Mouse (Mus musculus): ENCODE data around the gene Usp20.
A peak's percentile ranks its signal among the peaks of the same experiment; 100 is the strongest.
"Not testable (repeated sequence)": the region's sequence is repeated elsewhere in the genome, so short reads cannot be mapped to it uniquely, and the experiment has no call there.

Usp20 gene

DNA sequence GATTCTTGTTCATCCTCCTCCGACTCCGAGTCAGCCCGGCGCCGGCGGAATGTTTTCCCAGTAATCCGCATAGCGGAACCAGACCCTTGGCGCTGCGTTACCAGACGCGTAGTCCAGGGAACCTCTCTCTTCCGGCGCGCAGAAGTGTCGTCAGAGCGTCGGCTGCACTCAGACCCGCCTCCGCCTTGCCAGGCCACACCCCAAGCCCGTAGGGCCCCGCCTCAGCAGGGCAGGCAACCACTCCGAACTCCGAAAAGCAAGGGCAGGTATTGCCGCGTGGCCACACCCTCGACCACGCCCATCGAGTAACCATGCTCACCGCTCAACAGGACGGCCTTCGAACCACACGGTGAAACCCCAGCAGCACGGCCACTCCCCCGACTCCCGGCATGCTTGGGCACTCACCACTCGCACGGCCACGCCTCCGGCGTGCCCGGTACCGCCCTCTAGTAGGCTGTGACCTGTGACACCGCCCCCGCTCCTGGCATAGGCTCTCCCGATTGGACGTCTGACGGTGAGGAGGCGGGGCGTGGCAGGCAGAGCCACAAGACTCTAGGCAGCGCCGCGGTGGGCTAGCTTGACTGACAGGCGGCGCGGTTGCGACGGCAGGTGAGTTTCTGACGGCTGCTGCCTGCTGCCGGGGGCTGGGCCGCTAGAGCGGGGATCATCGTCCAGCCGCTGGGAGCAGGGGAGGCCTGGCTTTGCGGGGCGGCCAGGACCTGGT lies at the start of gene Usp20, which contains the start of gene BC005624:
Usp20 (plus strand) TSS at position 490 of the 724 bp plus-strand sequence.
BC005624 (minus strand) TSS at position 412 of the 724 bp plus-strand sequence.
- peak; percentile 99 for DNase-seq (ENCODE audit: extremely low spot score, low spot score)

GRCm38 (mm10) chr2:30933032-30933431 lies 49.0 kb upstream of the Usp20 start:
- DNase-seq (ENCODE audit: extremely low spot score, low spot score), result no peak

DNA sequence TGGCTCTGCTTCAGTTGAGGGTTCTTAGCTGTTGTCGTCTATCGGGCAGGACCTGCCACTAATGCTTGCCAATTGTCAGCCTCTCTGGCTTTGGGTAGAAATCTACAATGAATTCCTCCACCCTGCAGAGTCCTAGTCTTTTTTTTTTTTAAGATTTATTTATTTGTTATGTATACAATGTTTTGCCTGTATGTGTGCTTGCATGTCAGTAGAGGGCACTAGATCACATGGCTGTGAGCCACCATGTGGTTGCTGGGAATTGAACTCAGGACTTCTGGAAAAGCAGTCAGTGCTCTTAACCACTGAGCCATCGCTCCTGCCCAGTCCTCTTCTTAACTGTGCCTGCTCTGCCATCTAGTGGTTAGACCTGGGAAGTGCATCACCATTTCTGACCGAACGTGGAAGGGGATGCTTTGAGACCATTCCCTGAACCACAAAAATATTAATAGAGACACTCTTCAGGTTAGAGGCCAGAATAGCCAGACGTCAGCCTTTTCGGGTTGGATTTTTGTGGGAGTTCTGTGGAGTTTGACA lies 48.1 kb upstream of the Usp20 start:
- peak; percentile 74 for DNase-seq (ENCODE audit: extremely low spot score, low spot score)

DNA sequence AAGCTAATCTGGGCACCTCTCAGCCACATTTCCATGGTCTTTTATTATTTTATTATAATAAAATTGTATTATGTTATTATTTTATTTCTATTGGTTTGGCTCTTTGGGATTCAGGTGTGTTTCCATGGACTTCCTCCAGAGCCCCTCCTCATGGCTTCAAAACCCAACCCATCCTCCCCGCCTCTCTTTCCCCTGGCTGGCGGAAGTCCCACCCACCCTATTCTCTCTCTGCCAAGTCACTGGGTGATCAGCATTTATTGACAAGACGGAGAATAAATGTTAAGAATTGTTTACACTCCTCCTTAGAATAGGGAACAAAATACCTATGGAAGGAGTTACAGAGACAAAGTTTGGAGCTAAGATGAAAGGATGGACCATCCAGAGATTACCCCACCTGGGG lies 45.3 kb upstream of the Usp20 start:
- no peak for DNase-seq (ENCODE audit: extremely low spot score, low spot score)

DNA sequence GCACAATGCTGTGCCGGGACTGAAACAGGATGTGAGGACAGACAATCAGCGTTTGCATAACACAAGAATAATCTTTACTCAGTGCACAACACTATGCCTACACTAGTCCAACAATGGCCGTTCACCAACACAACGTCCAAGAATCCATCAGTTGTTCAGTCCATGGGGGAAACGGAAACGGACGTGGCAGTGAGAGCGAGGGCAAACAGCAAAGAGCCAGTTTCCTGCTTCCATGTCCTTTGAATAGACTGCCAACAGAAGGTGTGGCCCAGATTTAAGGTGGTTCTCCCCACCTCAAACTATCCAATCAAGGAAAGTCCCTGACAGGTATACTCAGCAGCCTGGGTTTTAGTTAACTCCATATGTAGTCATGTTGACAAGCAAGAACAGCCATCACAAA lies 44.3 kb upstream of the Usp20 start:
- DNase-seq (ENCODE audit: extremely low spot score, low spot score), result no peak

GRCm38 (mm10) chr2:30938574-30938991 lies 43.5 kb upstream of the Usp20 start:
- no peak for DNase-seq (ENCODE audit: extremely low spot score, low spot score)

DNA sequence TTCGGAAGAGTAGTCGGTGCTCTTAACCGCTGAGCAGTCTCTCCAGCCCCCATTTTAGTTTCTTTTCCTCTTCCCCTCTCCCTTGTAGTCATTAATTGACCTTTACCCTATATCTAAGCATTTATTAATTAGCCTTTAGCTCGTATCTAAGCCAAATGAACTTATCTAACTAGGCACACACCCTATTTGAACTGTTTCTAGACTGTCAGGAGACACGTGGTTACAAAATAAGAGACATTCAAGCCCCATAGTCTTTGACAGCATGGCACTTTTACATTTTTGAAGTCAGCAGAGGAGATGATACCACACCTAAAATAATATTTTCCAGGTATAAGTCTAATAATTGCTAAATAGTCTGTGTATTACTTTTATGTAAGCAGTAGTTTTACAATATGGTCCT lies 40.5 kb upstream of the Usp20 start:
- DNase-seq (ENCODE audit: extremely low spot score, low spot score), result no peak

DNA sequence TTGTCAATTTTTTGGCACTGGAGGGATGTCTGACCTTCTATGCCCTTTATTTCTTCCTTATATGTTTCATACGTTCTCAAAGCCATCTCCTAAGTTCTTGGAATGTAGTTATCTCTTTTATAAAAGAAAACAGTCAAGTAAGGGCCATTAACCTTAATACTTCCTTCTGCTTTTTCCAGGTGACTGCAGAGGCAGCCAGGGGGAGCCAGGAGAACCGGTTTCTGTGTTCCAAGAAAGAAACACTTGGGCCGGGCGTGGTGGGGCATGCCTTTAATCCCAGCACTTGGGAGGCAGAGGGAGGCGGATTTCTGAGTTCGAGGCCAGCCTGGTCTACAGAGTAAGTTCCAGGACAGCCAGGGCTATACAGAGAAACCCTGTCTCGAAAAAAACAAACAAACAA lies 40.0 kb upstream of the Usp20 start:
- not testable (repeated sequence) for DNase-seq (ENCODE audit: extremely low spot score, low spot score)

GRCm38 (mm10) chr2:30942603-30943011 lies 39.5 kb upstream of the Usp20 start:
- DNase-seq (ENCODE audit: extremely low spot score, low spot score), result peak; percentile 59

GRCm38 (mm10) chr2:30952457-30952823 lies 29.6 kb upstream of the Usp20 start:
- no peak for DNase-seq (ENCODE audit: extremely low spot score, low spot score)

- peak; percentile 88 for DNase-seq (ENCODE audit: extremely low spot score, low spot score)
These were observed 29.1 kb upstream of the Usp20 start, which contains the start of gene Tor1b for GRCm38 (mm10) chr2:30952824-30953490. Tor1b (plus strand) TSS chr2:30952959.

DNA sequence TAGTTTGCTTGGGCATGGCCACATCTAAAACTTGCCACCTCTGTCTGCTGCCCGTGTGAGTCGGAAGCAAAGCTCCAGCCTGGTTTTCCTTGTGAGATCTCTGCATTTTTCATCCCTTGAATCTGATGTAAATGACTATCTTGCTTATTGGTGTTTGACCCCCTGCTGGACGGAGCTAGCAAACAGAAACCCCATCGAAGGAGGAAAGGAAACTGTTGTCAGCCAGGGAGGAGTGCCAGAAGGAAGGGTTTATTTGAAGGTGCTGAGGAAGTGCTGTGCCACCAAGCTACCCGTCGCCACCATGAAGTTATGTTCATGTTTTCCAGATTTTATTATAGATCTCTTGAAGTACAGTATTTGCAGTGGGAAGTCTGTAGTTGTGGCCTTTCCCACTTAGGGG lies 27.3 kb upstream of the Usp20 start:
- DNase-seq (ENCODE audit: extremely low spot score, low spot score), result no peak

GRCm38 (mm10) chr2:30957511-30957910 lies 24.6 kb upstream of the Usp20 start:
- DNase-seq (ENCODE audit: extremely low spot score, low spot score), result no peak

- DNase-seq (ENCODE audit: extremely low spot score, low spot score), result no peak
These were observed 23.4 kb upstream of the Usp20 start for GRCm38 (mm10) chr2:30958726-30959125.

DNA sequence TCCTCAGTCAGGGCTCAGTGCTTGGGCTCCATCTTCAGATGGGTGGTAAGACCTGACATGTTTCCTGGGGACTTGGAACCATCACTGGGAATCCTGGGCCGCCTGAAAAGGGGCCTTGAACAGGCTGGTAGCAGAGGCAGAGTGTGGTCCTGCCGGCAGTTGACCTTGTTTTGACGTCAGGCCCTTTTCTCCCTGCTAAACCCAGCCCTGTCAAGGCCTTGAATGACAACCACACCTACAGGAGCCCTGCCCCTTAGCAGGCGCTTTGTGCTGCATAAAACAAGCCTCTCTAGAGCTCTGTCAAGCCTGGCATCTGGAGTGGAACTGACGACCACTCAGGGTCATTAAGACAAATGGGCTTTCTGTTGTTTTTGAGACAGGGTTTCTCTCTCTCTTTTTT lies 22.2 kb upstream of the Usp20 start:
- no peak for DNase-seq (ENCODE audit: extremely low spot score, low spot score)

DNA sequence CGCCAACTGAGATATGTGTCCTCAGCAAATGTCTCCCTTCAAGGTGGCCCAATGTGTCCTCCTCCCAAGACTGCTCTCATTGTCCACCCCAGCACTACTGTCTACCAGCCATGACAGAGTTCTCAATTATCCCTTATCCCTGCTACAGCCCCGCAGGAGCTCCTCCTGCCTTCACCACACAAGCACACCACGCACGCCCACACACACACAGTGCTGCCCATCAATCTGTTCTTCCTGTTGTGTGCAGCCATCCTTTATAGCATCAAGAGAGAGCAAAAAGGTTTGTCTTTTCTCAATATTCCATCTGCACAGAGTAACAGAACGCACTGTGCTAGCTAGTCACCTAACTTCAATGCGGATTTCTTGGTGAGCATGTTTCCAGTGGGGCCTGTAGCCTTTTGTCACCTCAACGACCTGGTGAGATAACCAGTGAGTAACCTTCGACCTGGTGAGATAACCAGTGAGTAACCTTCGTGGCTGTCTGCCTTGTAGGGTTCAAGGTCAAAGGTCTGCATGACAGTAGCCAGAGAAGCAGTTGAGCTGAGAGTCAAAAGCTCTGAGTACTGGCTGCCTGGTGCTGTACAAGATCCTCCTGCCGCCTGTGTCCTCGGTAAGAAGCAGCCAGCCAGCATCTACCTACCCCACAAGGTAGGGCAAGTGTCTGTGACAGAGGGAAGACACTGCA lies 19.4 kb upstream of the Usp20 start:
- no peak for DNase-seq (ENCODE audit: extremely low spot score, low spot score)

DNA sequence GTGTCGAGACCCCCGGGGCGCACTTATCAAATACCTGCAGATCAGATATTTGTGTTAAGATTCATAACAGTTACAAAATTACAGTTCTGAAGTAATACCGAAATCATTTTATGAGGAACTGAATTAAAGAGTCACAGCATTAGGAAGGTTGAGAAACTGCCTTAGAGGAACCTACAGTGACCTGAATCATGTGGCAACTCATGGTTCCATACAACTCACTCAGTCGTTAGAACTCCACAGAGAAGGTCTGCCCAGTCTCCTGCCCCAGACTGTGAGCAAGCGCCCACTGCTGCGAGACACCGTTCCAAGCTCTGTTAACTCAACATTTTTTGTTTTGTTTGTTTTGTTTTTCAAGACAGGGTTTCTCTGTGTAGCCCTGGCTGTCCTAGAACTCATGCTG lies 16.5 kb upstream of the Usp20 start:
- no peak for DNase-seq (ENCODE audit: extremely low spot score, low spot score)

- peak; percentile 17 for DNase-seq (ENCODE audit: extremely low spot score, low spot score)
These were observed 15.3 kb upstream of the Usp20 start for GRCm38 (mm10) chr2:30966826-30967225.

DNA sequence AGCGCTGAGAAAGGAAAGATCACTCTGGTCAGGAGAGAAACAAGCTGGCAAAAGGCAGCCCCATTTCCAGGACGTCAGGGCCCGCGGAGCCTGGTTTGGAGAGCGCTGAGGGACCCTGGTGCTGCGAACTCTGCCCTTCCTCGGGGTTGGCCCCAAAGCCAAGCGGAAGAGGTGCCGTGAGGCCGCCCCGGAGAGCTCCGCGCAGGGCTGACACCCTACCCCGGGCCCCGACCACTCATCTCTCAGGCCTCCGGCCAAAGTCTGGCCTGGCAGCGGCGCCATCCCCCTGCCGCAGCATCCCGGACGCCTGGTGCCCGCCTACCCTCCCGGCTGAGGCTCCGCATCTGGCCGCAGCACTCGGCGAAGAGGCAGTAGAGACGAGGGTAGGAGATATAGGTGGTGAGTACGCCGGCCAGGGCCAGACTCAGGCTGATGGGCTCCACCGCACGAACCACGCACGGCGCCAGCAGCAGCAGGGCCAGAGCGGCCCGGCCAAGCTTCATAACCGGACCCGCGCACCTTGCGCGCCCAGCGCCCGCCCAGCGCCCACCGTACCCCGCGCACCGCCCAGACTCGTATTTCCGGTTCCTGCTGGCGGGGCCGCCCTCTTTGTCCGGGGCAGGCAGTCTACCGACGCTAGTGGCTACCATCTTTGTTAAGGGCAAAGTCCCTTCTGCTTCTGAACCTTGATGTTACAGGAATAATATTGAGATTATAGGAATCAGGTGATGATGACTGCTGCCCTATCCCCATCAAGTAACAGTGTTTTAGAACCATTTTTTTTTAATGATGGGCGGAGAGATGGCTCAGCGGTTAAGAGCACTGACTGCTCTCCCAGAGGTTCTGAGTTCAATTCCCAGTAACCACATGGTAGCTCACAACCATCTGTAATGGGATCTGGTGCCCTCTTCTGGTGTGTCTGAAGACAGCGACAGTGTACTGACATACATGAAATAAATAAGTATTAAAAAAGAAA lies 14.4 kb upstream of the Usp20 start, which contains the start of gene Tor1a:
Tor1a (minus strand) TSS at position 582 of the 976 bp plus-strand sequence.
- DNase-seq (ENCODE audit: extremely low spot score, low spot score), result peak; percentile 90

- no peak for DNase-seq (ENCODE audit: extremely low spot score, low spot score)
These were observed 945 bp downstream of the Usp20 start for GRCm38 (mm10) chr2:30983024-30983423.

All from neural tube, embryonic 10.5 days (tissue).